Mouse (Mus musculus) left cerebral cortex, adult 9 months (tissue): ENCODE data around the gene Sectm1b.

Experiments used
- DNase-seq, 2 experiments: peaks; one replicate each; pipeline ENCODE4 v3.0.0; 2022; ENCODE audit warnings: low spot score in 2 of 2

Sectm1b gene

DNA sequence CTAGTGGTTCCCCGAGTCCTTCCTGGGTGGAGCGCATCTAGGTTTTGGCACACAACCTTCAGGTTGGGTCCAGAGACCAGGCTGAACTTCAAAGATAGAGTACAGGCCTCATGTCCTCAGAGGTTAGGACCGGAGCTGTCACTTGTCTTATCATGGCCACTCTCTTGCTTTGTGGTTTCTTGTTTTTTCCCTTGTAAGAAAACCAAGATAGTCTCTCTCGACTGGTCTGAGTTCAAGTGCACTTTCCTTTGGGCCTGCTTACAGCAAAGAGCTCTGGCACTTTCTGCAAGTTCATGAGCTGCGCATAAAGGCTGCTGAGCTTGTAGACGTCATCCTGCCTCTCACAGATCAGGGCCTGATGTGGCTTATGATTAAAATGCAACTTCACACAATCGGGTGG is 36.1 kb downstream of the Sectm1b start:
- no peak for DNase-seq

DNA sequence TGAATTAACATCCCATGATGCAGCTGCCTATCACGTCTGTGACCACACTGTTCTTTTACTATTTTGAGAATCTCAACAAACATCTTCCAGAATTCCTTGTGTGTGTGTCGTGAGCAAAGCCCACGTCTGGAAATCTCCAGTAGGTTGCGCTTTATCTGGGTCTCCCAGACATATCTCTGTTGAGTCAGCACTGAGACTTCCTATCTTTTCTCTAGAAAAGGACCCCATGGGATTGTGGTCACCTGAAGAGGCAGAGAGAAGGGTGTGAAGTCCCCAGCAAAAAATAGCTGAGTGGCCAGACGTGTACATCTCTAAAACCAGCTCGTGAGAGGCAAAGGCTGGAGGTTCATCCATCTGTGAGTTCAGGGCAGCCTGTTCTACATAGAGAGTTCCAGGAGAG is 39.2 kb downstream of the Sectm1b start:
- peak in 1 of 2 experiments; percentile 15 for DNase-seq

DNA sequence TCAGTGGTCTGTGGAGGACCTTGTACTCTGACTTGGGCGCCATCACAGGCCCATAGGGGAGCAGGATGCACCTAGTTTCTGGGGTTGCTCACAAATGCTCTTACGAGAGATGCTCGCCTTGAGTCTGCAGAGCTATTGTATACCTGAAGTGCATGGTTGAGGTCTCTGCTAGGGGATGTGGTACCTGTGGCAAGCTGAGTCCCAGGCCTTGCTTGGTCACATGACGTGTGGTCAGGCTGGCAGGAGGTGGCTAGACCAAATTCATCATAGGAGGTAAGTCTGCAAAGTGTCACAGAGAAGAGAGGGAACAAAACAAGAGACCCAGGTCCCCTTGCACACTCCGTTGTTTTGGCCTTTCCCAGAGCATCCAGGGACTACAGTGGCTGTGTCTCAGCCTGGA is 43.9 kb downstream of the Sectm1b start:
- DNase-seq, result no peak

DNA sequence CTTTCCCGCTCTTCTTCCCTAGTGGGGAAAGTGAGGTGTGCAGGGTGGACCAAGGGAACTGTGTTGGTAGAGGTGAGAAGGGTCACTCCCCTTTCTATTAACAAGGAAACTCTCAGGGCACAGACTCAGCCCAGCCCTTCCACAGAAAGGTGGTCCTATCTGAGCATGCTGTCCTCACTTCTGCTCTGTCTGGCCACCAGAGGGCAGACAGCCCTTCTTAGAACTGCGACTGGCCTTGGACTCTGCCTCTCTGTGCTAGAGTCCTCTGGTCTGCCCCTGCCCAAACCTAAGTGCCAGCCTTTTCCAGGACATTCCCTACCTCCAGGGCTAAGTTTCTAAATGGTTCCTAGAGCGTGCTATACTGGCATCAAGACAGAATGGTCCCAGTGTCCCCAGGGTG is 45.7 kb downstream of the Sectm1b start:
- DNase-seq, result peak in 1 of 2 experiments; percentile 56

DNA sequence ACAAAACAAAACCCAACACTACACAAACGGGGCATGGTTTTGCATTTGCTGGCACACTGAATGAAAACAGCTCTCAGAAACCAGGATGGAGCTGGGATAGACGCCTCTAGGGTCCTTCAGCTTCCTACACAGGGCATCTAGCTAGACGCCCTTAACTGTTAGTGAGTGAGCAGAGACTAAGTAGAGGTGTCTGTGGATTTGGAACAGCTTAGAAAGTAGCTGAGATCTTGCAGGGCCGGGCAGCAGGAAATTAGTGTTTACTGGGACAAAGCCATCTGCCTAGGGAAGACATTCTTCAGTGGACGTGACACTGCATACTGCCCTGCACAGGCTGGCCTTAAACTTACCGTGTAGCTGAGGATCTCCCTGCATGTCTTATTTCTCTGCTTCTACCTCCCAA is 47.9 kb downstream of the Sectm1b start:
- DNase-seq, result no peak

DNA sequence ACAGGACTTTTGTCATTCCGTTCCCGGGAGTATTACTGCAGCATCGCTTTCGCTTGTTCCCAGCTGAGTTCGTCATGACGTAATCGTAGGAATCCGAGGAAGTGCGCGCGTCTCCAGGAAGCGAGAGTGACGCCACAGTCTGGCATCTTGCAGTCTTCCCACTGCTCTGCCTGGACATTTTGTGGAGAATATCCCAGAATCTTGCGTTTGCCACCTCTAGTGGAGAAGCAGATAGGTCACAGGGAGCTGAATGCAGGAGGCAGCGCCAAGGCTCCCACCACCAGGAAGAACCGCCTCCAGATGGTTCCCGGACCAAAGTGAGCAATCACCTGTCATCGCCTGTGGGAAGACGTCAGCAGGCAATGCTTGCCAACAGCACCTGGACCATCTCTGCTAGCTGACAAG is 48.5 kb downstream of the Sectm1b start:
- peak in 1 of 2 experiments; percentile 64 for DNase-seq

DNA sequence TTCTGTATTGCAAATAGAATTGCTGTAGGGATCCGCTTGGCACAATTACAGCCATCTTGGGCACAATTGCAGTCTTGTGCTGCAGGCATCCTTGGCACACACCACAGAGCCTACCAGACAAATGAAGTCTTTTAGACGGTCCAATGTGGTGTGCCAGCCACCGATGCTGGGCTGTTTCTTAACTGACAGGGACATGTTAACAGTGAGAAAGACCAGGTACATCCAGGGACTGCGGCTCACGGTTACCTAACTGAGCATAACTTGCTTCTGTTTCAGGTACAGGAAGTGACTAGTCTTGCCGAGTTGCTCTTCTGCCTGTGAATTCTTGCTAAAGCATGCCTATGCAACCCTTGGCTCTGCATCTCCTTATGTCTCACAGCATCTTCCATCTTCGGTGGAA is 49.7 kb downstream of the Sectm1b start:
- no peak for DNase-seq

DNA sequence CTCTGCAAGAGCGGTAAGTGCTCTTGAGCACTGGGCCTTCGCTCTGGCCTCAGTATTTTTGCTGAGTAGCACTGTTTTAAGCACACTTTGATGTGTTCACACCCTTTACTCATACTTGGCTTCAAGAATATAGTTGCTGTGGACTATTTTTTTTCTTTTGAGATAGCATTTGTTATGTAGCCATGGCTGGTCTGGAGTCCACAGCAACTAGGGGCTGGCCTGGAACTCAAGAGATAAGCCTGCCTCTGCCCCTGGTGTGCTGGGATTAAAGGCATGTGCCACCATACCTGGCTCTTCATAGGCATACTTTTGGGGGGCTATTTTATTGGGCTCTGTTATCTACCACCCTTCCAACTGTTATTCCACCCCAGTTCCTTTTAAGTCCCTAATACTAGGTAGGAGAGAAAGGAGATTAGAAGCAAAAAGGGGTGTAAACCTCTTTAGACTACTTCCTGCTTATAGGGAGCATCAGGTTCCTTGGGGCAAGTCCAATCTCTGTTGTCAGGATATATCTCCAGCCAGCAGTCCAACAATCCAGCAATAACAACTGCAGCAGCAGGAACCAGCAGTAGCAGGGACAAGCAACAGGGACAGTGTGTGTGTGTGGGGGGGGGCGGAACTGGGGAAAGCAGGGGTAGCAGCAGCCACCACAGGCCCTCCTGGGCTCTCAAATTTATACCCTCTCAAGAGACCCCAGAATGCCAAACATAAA is 53.2 kb downstream of the Sectm1b start:
- no peak for DNase-seq

DNA sequence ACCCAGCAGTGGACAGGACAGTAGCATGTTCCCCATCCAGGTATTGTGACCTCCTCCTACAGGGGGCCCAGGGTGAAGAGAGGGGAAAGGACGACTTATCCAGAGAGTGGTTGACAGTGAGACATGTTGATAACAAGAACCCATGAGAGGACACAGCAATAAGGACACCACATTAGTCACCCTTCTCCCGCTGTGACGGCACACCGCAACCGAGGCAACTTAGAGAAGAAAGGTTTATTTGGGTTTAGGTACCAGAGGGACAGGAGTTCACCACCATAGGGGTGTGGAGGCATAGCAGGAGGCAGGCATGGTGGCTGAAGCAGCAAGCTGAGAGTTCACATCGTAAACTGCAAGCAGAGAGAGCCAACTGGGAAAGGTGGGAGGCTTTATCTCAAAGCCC is 57.2 kb downstream of the Sectm1b start:
- no peak for DNase-seq

DNA sequence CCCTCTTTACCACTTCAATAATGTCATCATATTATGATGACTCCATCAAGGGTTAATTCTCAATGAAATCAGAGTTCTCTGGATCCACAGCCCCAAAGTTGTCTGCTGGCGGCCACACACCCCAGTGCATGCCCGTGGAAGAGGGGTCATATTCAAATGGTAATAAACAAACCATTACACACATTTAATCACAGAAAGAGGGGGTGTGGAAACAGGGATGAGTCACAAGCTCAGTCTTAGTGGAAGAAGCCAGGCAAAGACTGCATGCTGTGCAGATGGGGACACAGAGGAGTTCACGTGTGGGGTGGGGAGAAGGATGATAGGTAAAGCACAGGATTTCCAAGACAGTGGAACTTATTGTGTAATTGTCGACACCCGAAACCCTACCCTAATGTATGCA is 59.1 kb downstream of the Sectm1b start:
- DNase-seq, result no peak
